Mouse (Mus musculus) kidney, embryonic 14.5 days (tissue): ENCODE measurements around the gene C2cd2. TPM values are rescaled to one million over a fixed set of nuclear protein-coding genes. Genes with fewer than 3 reads are reported as not detected.
"Not testable (repeated sequence)": the region's sequence is repeated elsewhere in the genome, so short reads cannot be mapped to it uniquely, and the experiment has no call there.

ENCODE experiments used
- ATAC-seq: fragments of 200-750 bp; cut with Nextera tagmentation; 2 replicates; pipeline ENCODE4 v1.8.0; 2017; ENCODE audit warnings: moderate number of reproducible peaks, mild to moderate bottlenecking, moderate TSS enrichment, moderate library complexity; ENCODE audit not compliant: low FRiP score, low TSS enrichment
- H3K27ac ChIP-seq: fragments of 300-500 bp; sonication (generic); 2 replicates; pipeline ENCODE4 v1.5.1; 2014; ENCODE audit warnings: low read depth, mild to moderate bottlenecking, low read length, moderate library complexity, mixed read lengths
- H3K27me3 ChIP-seq: fragments of 300-500 bp; sonication (generic); 2 replicates; pipeline ENCODE4 v1.6.1; 2014; ENCODE audit warnings: mild to moderate bottlenecking, low read length; ENCODE audit not compliant: control insufficient read depth, insufficient read depth
- H3K36me3 ChIP-seq: fragments of 300-500 bp; sonication (generic); 2 replicates; pipeline ENCODE4 v1.6.1; 2014; ENCODE audit warnings: low read length, mixed read lengths; ENCODE audit not compliant: control insufficient read depth, insufficient read depth
- H3K4me1 ChIP-seq: fragments of 300-500 bp; sonication (generic); 2 replicates; pipeline ENCODE4 v1.6.1; 2014; ENCODE audit warnings: low read length, mixed read lengths; ENCODE audit not compliant: control insufficient read depth, insufficient read depth
- H3K4me2 ChIP-seq: fragments of 300-500 bp; sonication (generic); replicated peaks from 2 replicates; pipeline ENCODE4 v1.6.1; 2014; ENCODE audit warnings: low read depth, mild to moderate bottlenecking, low read length
- H3K4me3 ChIP-seq: fragments of 300-500 bp; sonication (generic); 2 replicates; pipeline ENCODE4 v1.5.1; 2014; ENCODE audit warnings: mild to moderate bottlenecking, low read length
- H3K9ac ChIP-seq: fragments of 300-500 bp; sonication (generic); 2 replicates; pipeline ENCODE4 v1.6.1; 2014; ENCODE audit warnings: low read depth, mild to moderate bottlenecking, low read length, moderate library complexity
- H3K9me3 ChIP-seq: fragments of 300-500 bp; sonication (generic); 2 replicates; pipeline ENCODE4 v1.6.1; 2016; ENCODE audit warnings: low read length; ENCODE audit not compliant: control insufficient read depth
- WGBS: fragments of 180-500 bp; shearing (Covaris S2); extraction: QIAGEN DNeasy Blood & Tissue Kit; methylation state at CpG from one replicate; pipeline ENCODE4 v1.1.7; 2014; 5-methylcytosine and 5-hydroxymethylcytosine counted together
- polyA plus RNA-seq: library from polyadenylated mRNA; unstranded; fragments of >200 nt; fragmentation: Nextera tagmentation; extraction: Ambion mirVana; gene quantifications from 2 replicates; pipeline ENCODE4 v1.2.1, GENCODE M21; 2014

The C2cd2 gene
- polyA plus RNA-seq, 1 experiment from 2014 or later = 20.6 TPM

DNA sequence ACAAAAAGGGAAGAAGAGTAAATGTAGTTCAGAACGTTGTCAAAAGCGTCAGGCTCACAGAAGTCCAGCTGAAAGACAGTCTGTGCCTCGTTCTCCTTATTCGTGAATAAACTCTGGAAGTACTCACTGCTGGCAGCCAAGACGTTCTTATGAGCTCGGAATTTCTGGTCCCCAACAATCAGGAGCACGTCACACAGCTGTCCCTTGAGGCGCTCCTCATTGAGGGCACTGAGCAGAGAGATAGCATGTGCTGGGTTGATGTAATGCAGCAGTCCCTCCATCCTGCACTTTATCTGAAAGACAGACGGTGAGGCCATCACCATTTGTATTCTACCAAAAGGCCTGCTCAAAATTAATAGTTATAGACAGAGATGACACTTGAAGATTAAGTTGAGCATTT is 9.6 kb downstream of the C2cd2 start:
- H3K36me3 ChIP-seq = peaks cover 75% of the 10 kb centered on the region
- H3K4me3 ChIP-seq = no peak overlapping the region
- H3K9me3 ChIP-seq = no peaks in the 10 kb centered on the region
- H3K9ac ChIP-seq = no peak overlapping the region
- WGBS = 88% methylated on average over 9 of the region's 9 CpGs
- no peaks in the 10 kb centered on the region for H3K4me1 ChIP-seq
- H3K4me2 ChIP-seq = no peak overlapping the region
- no peak overlapping the region for H3K27ac ChIP-seq
- no peak for ATAC-seq
- no peaks in the 10 kb centered on the region for H3K27me3 ChIP-seq

DNA sequence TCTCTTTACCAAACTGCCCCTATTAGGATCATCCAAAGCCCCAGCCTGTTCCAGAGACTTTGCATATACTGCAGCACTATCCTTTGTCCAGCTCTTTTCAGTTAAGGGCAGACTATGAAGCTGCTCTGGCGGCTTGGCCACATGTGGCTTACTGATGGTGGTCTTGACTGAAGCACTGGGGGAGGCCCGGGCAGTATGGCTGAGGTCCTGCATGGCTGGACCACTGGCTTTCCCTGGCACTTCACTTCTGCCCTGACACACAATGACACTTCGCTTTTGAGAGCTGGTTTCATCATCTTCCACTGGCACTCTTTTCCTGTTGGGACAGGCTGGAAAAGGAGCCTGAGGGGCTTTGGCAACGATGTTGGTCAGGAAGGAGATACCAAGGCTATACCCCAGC is 10.0 kb downstream of the C2cd2 start:
- no peak for ATAC-seq
- Histone ChIP-seq H3K4me3 (no peak overlapping the region), H3K27me3 (no peaks in the 10 kb centered on the region), H3K9me3 (no peaks in the 10 kb centered on the region), H3K27ac (no peak overlapping the region), H3K4me1 (no peaks in the 10 kb centered on the region), H3K4me2 (no peak overlapping the region), H3K9ac (no peak overlapping the region), H3K36me3 (peaks cover 75% of the 10 kb centered on the region)
- 93% methylated on average over 4 of the region's 4 CpGs for whole genome bisulfite sequencing

DNA sequence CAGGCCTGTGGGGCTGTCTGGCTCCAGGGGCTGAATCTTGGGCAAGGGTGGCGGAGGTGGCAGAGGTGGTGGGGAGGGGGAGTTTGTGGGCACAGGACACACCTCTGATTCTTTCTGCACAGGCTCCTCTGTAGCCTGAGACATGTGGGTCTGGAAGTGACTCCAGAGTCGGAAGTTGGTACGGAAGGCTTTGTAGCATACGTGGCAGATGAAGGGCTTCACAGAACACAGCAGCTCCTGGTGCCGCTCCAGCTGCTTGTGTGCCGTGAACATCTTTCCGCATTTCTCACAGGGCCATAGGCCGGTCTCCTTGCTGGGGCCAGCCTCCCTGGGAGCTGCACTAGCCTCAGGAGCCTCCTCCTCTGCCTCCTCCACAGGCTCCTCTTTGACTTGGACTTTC is 12.3 kb downstream of the C2cd2 start:
- H3K4me3 ChIP-seq = no peak overlapping the region
- H3K9ac ChIP-seq = no peak overlapping the region
- peaks cover 59% of the 10 kb centered on the region for H3K36me3 ChIP-seq
- H3K4me2 ChIP-seq = no peak overlapping the region
- no peaks in the 10 kb centered on the region for H3K27me3 ChIP-seq
- no peak overlapping the region for H3K27ac ChIP-seq
- 96% methylated on average over 8 of the region's 8 CpGs for WGBS
- H3K4me1 ChIP-seq = no peaks in the 10 kb centered on the region
- no peaks in the 10 kb centered on the region for H3K9me3 ChIP-seq
- ATAC-seq = no peak

DNA sequence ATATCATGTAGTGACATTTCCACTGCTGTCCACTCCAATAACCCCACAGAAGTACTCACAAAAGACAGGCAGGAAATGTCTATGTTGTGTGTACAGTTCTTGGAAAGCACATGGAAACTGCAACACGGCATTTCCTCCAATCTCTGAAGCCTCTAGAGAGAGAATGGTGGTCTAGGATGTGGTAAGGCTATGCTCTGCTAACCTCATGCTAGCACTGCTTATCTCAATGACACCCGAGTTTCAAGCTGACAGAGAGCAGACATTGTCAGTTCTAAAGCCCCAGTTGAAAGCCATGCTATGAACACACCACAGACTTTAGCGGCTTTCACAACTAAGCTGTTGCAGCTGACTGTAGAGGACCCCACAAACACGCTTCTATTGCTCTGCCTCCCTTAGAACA is 13.6 kb downstream of the C2cd2 start:
- Histone ChIP-seq H3K27ac (no peak overlapping the region), H3K36me3 (peaks cover 51% of the 10 kb centered on the region), H3K4me2 (no peak overlapping the region), H3K27me3 (no peaks in the 10 kb centered on the region), H3K4me3 (no peak overlapping the region), H3K4me1 (no peaks in the 10 kb centered on the region), H3K9me3 (no peaks in the 10 kb centered on the region), H3K9ac (no peak overlapping the region)
- ATAC-seq = no peak
- WGBS = 88% methylated on average over 4 of the region's 4 CpGs

DNA sequence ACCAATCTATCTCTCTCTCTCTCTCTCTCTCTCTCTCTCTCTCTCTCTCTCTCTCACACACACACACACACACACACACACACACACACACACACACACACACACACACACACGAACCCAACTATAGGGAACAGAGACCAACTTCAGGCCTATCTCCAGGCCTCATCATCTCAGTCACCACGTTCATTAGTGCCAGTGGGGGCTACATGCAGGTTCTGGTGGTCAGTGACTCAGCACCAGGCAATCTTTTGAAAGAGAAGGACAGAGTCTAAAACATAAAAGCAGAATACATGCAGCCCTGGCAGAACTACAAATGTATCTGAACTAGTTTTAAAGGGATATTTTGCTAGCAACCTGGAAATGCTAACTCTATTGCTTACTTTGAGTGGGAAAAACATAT is 15.4 kb downstream of the C2cd2 start:
- ATAC-seq, H3K27ac ChIP-seq, H3K4me1 ChIP-seq, H3K4me2 ChIP-seq, H3K27me3 ChIP-seq, H3K4me3 ChIP-seq, H3K9ac ChIP-seq, H3K9me3 ChIP-seq: not testable (repeated sequence)
- peaks cover 34% of the 10 kb centered on the region for H3K36me3 ChIP-seq
- WGBS = 84% methylated on average over 2 of the region's 2 CpGs

DNA sequence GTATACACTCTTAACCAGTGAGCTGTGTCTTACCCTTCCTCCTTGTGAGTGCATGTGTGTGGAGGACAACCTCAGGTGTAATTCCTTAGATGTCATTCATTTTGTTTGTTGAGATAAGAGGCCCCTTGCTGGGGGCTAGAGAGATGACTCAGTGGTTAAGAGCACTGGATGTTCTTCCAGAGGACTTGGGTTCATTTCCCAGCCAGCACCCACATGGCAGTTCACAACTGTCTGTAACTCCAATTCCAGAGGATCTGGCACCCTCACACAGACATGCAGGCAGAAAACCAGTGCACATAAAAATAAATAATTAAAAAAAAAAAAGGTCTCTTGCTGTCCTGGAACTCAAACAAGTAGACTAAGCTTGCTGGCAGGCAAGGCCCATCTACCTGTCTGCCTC is 20.6 kb downstream of the C2cd2 start:
- Histone ChIP-seq H3K4me3 (no peak overlapping the region), H3K27ac (no peak overlapping the region), H3K9me3 (no peaks in the 10 kb centered on the region), H3K4me2 (no peak overlapping the region), H3K4me1 (no peaks in the 10 kb centered on the region), H3K36me3 (no peaks in the 10 kb centered on the region), H3K27me3 (no peaks in the 10 kb centered on the region), H3K9ac (no peak overlapping the region)
- no peak for ATAC-seq

DNA sequence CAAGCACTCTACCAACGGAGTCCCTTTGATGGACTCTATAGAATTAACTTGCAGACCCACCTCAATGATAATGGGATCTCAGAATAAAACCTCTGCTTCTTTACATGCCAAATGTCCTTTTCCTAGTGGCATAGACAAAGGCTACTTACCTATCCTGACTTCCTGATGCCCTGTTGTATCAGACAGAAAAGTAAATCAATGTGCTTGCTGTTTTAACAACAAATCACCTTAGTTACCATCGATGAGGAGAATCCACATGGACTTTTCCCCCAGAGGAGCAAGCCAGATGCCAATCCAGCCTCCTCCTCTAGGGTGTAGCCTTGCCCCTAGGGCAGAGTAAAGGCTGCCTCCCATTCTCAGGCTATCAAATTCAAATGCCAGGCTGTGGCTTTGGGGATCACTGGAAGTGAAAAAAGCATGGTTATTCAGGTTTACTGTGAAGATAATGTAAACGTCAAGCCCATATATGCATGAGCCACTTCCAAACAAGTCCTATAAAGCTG is 21.9 kb downstream of the C2cd2 start:
- H3K27ac ChIP-seq = no peak overlapping the region
- H3K36me3 ChIP-seq = no peaks in the 10 kb centered on the region
- no peaks in the 10 kb centered on the region for H3K4me1 ChIP-seq
- H3K9ac ChIP-seq = no peak overlapping the region
- H3K9me3 ChIP-seq = no peaks in the 10 kb centered on the region
- no peak overlapping the region for H3K4me3 ChIP-seq
- ATAC-seq = no peak
- H3K4me2 ChIP-seq = no peak overlapping the region
- H3K27me3 ChIP-seq = no peaks in the 10 kb centered on the region
- 87% methylated on average over 3 of the region's 3 CpGs for WGBS

DNA sequence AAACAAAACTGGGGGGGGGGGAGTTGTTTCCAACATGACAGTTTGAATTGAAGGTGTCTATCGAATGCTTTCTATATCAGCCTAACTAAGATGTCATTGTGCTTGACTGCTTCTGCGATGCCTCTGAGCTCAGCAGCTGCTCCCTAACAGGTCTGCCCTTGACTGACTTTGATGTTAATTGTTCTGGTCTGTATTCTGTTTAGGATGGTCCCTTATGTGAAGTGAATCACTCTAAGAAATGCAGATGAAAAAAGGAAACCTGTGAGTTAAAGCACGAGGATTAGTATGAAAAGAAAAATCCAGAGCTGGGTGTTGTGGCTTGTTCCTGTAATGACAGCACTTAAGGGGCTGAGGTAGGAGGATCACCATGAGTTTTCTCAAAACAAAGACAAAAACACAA is 26.6 kb downstream of the C2cd2 start:
- Histone ChIP-seq H3K27ac (no peak overlapping the region), H3K4me2 (no peak overlapping the region), H3K4me3 (no peak overlapping the region), H3K4me1 (no peaks in the 10 kb centered on the region), H3K9me3 (no peaks in the 10 kb centered on the region), H3K9ac (no peak overlapping the region), H3K27me3 (no peaks in the 10 kb centered on the region), H3K36me3 (no peaks in the 10 kb centered on the region)
- ATAC-seq = no peak
- WGBS = 91% methylated on average over 3 of the region's 3 CpGs

DNA sequence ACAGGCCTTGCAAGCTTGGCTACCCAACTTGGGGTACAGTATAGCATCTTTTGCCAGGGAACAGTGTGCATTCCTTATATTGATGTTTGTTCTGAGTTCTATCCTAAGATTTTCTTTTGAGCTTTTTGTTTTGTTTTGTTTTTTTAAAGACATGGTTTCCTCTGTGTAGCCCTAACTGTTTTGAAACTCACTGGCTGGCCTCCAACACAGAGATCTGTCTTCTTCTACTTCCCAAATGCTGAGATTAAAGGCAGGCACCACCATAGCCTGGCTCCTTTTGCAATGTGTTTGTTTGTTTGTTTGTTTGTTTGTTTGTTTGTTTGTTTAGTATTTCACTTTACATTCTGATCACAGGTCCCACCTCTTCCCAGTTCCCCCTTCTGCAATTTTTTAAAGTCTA is 32.2 kb downstream of the C2cd2 start:
- no peak for ATAC-seq
- no peaks in the 10 kb centered on the region for H3K36me3 ChIP-seq
- H3K9me3 ChIP-seq = no peaks in the 10 kb centered on the region
- H3K4me2 ChIP-seq = no peak overlapping the region
- no peaks in the 10 kb centered on the region for H3K4me1 ChIP-seq
- no peak overlapping the region for H3K27ac ChIP-seq
- no peaks in the 10 kb centered on the region for H3K27me3 ChIP-seq
- H3K9ac ChIP-seq = no peak overlapping the region
- H3K4me3 ChIP-seq = no peak overlapping the region

DNA sequence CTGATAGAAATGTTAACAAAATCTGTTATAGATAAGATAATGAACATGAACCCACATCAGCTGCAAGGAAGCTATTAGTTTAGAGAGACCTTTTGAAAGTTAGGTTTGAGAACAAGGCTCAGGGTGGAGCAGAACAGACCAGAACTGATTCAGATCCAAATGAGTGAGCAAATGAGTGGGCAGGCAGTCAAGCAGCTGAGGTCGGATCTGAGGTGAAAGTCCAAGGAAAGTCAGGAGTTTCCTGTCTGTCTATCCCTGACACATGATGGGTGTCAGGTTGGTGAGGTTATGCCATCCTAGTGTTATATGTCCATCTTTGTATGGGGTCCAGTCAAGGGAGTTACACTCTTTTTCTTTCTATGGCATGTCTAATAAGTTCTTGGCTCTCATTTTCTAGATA is 32.9 kb downstream of the C2cd2 start:
- H3K4me3 ChIP-seq = no peak overlapping the region
- H3K27me3 ChIP-seq = no peaks in the 10 kb centered on the region
- H3K9me3 ChIP-seq = no peaks in the 10 kb centered on the region
- no peaks in the 10 kb centered on the region for H3K4me1 ChIP-seq
- WGBS = 56% methylated on average over 1 of the region's 1 CpGs
- no peaks in the 10 kb centered on the region for H3K36me3 ChIP-seq
- ATAC-seq = no peak
- H3K27ac ChIP-seq = no peak overlapping the region
- no peak overlapping the region for H3K9ac ChIP-seq
- H3K4me2 ChIP-seq = no peak overlapping the region
